Mouse (Mus musculus): ENCODE measurements around the gene Rhbdd3. TPM values are rescaled to one million over a fixed set of nuclear protein-coding genes. Genes with fewer than 3 reads are reported as not detected.

The Rhbdd3 gene
- polyA plus RNA-seq, 1 experiment: 18.4 TPM

- no peak overlapping the region for H3K4me3 ChIP-seq (ENCODE audit: insufficient read depth, low read depth, low read length)
- H3K4me1 ChIP-seq (ENCODE audit: control insufficient read depth, insufficient read depth, insufficient read length, low read length): peaks cover 6% of the 10 kb centered on the region
- H3K27ac ChIP-seq (replicated peaks; ENCODE audit: low read depth, low read length): no peak overlapping the region
Observed at GRCm38 (mm10) chr11:5095877-5096276, 2.8 kb upstream of the Rhbdd3 start.

GRCm38 (mm10) chr11:5096480-5097020 is 2.2 kb upstream of the Rhbdd3 start:
- peak overlapping the region; percentile 78; the same call in 1 of the 2 replicates for H3K4me3 ChIP-seq (ENCODE audit: insufficient read depth, low read depth, low read length)
- H3K4me1 ChIP-seq (ENCODE audit: control insufficient read depth, insufficient read depth, insufficient read length, low read length): peaks cover 6% of the 10 kb centered on the region
- H3K27ac ChIP-seq (replicated peaks; ENCODE audit: low read depth, low read length): no peak overlapping the region

- H3K4me3 ChIP-seq (ENCODE audit: insufficient read depth, low read depth, low read length): peak overlapping the region; percentile 78
- peak overlapping the region; percentile 84 for H3K27ac ChIP-seq (replicated peaks; ENCODE audit: low read depth, low read length)
- peaks cover 6% of the 10 kb centered on the region for H3K4me1 ChIP-seq (ENCODE audit: control insufficient read depth, insufficient read depth, insufficient read length, low read length)
Observed at GRCm38 (mm10) chr11:5098035-5098735, 541 bp upstream of the Rhbdd3 start.

GRCm38 (mm10) chr11:5099576-5100183 is 954 bp downstream of the Rhbdd3 start:
- H3K4me1 ChIP-seq (ENCODE audit: control insufficient read depth, insufficient read depth, insufficient read length, low read length): peaks cover 3% of the 10 kb centered on the region
- peak overlapping the region; percentile 78 for H3K4me3 ChIP-seq (ENCODE audit: insufficient read depth, low read depth, low read length)
- H3K27ac ChIP-seq (replicated peaks; ENCODE audit: low read depth, low read length): peak overlapping the region; percentile 91

GRCm38 (mm10) chr11:5100283-5100682 is 1.6 kb downstream of the Rhbdd3 start:
- peak overlapping the region; percentile 78 for H3K4me3 ChIP-seq (ENCODE audit: insufficient read depth, low read depth, low read length)
- peaks cover 3% of the 10 kb centered on the region for H3K4me1 ChIP-seq (ENCODE audit: control insufficient read depth, insufficient read depth, insufficient read length, low read length)
- no peak overlapping the region for H3K27ac ChIP-seq (replicated peaks; ENCODE audit: low read depth, low read length)

- Histone ChIP-seq H3K27ac (replicated peaks; ENCODE audit: low read depth, low read length) (no peak overlapping the region), H3K4me3 (ENCODE audit: insufficient read depth, low read depth, low read length) (no peak overlapping the region), H3K4me1 (ENCODE audit: control insufficient read depth, insufficient read depth, insufficient read length, low read length) (peaks cover 3% of the 10 kb centered on the region)
Observed at GRCm38 (mm10) chr11:5100801-5101200, 2.1 kb downstream of the Rhbdd3 start.

- no peaks in the 10 kb centered on the region; the same call in 1 of the 2 replicates for H3K4me1 ChIP-seq (ENCODE audit: control insufficient read depth, insufficient read depth, insufficient read length, low read length)
- no peak overlapping the region for H3K4me3 ChIP-seq (ENCODE audit: insufficient read depth, low read depth, low read length)
- no peak overlapping the region for H3K27ac ChIP-seq (replicated peaks; ENCODE audit: low read depth, low read length)
Observed at GRCm38 (mm10) chr11:5101641-5102040, 2.9 kb downstream of the Rhbdd3 start.

- no peak overlapping the region for H3K4me3 ChIP-seq (ENCODE audit: insufficient read depth, low read depth, low read length)
- no peaks in the 10 kb centered on the region for H3K4me1 ChIP-seq (ENCODE audit: control insufficient read depth, insufficient read depth, insufficient read length, low read length)
- H3K27ac ChIP-seq (replicated peaks; ENCODE audit: low read depth, low read length): no peak overlapping the region
Observed at GRCm38 (mm10) chr11:5102384-5102783, 3.7 kb downstream of the Rhbdd3 start.

- Histone ChIP-seq H3K4me3 (ENCODE audit: insufficient read depth, low read depth, low read length) (no peak overlapping the region), H3K4me1 (ENCODE audit: control insufficient read depth, insufficient read depth, insufficient read length, low read length) (no peaks in the 10 kb centered on the region), H3K27ac (replicated peaks; ENCODE audit: low read depth, low read length) (no peak overlapping the region)
Observed at GRCm38 (mm10) chr11:5103986-5104509, 5.3 kb downstream of the Rhbdd3 start.

- Histone ChIP-seq H3K4me3 (ENCODE audit: insufficient read depth, low read depth, low read length) (no peak overlapping the region), H3K4me1 (ENCODE audit: control insufficient read depth, insufficient read depth, insufficient read length, low read length) (no peaks in the 10 kb centered on the region), H3K27ac (replicated peaks; ENCODE audit: low read depth, low read length) (no peak overlapping the region)
Observed at GRCm38 (mm10) chr11:5109441-5109840, 10.7 kb downstream of the Rhbdd3 start.

- H3K4me1 ChIP-seq (ENCODE audit: control insufficient read depth, insufficient read depth, insufficient read length, low read length): no peaks in the 10 kb centered on the region
- no peak overlapping the region for H3K4me3 ChIP-seq (ENCODE audit: insufficient read depth, low read depth, low read length)
- no peak overlapping the region for H3K27ac ChIP-seq (replicated peaks; ENCODE audit: low read depth, low read length)
Observed at GRCm38 (mm10) chr11:5113645-5114044, 14.9 kb downstream of the Rhbdd3 start.

GRCm38 (mm10) chr11:5114931-5115581 is 16.3 kb downstream of the Rhbdd3 start:
- Histone ChIP-seq H3K27ac (replicated peaks; ENCODE audit: low read depth, low read length) (no peak overlapping the region), H3K4me3 (ENCODE audit: insufficient read depth, low read depth, low read length) (no peak overlapping the region), H3K4me1 (ENCODE audit: control insufficient read depth, insufficient read depth, insufficient read length, low read length) (no peaks in the 10 kb centered on the region)

GRCm38 (mm10) chr11:5125713-5126112 is 27.0 kb downstream of the Rhbdd3 start:
- Histone ChIP-seq H3K4me3 (ENCODE audit: insufficient read depth, low read depth, low read length) (no peak overlapping the region), H3K4me1 (ENCODE audit: control insufficient read depth, insufficient read depth, insufficient read length, low read length) (no peaks in the 10 kb centered on the region), H3K27ac (replicated peaks; ENCODE audit: low read depth, low read length) (no peak overlapping the region)

- Histone ChIP-seq H3K27ac (replicated peaks; ENCODE audit: low read depth, low read length) (no peak overlapping the region), H3K4me3 (ENCODE audit: insufficient read depth, low read depth, low read length) (no peak overlapping the region), H3K4me1 (ENCODE audit: control insufficient read depth, insufficient read depth, insufficient read length, low read length) (no peaks in the 10 kb centered on the region)
Observed at GRCm38 (mm10) chr11:5129035-5129480, 30.3 kb downstream of the Rhbdd3 start.

GRCm38 (mm10) chr11:5130111-5130665 is 31.5 kb downstream of the Rhbdd3 start:
- Histone ChIP-seq H3K4me3 (ENCODE audit: insufficient read depth, low read depth, low read length) (no peak overlapping the region), H3K4me1 (ENCODE audit: control insufficient read depth, insufficient read depth, insufficient read length, low read length) (no peaks in the 10 kb centered on the region), H3K27ac (replicated peaks; ENCODE audit: low read depth, low read length) (no peak overlapping the region)
